Mouse (Mus musculus) c-Kit-negative CD71-positive TER-119-positive erythroid progenitor cells, embryonic 14.5 days (primary cell): Measurements from ENCODE around the gene 1600002K03Rik.

Experiments
- DNase-seq: peaks from one replicate; pipeline ENCODE4 v3.0.0-alpha.2; 2013; ENCODE audit warnings: low read depth, low spot score

The 1600002K03Rik gene

DNA sequence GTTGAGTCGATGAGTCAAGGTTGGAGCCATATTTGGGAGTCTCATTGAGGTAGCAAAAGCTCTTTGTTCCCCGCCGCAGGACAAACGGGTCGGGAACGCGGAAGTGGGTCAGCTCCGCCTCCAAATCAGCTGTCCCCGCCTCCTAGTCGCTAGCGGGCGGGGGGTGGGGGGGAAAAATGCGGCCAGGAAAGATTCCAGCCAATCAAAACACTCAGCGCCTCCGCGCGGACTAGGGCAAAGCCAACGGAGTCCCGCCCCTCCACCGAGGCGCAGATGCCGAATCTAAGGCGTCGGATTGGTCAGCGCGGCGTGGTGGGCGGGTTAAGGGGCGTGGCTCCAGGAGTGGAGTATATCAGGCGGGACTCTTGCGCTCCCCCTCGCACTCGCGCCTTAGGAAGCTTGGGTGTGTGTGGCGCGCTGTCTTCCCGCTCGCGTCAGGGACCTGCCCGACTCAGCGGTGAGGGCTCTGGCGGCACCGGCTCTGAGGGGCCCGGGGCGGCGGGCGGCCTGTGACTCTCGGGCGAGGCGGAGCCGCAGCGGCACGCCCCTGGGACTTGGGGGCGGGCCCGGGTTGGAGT, 5.2 kb upstream of the 1600002K03Rik start:
- peak; percentile 98 for DNase-seq

DNA sequence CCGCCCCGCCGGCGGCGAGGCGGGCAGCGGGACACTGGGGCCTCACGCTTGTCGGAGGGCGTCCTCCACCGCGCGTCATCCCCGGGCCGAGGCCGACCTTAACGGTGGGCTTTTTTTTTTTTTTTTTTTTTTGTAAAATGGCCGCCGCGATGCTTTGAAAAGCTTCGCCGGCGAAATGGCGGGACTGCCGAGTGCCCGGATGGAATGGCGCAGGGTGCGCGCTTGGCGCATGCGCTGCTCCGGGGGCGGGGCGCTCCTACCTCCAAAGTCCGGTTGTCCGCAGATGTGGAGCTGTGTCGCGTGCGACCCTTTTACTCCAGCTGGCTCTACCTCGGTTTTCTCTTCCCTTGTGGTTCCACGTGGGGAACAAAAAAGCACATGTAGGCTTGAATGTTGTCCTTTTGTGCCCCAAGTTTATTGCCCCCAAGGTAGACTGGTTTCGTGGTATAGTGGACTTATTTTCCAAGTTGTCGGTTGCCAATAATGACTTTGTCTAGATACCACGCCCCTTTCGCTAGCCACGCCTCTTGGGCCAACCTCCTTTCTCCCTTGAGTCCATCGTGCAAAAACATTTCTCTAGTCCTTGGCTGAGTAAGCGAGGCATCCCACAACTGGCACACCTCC, 4.6 kb upstream of the 1600002K03Rik start:
- DNase-seq: peak; percentile 81

DNA sequence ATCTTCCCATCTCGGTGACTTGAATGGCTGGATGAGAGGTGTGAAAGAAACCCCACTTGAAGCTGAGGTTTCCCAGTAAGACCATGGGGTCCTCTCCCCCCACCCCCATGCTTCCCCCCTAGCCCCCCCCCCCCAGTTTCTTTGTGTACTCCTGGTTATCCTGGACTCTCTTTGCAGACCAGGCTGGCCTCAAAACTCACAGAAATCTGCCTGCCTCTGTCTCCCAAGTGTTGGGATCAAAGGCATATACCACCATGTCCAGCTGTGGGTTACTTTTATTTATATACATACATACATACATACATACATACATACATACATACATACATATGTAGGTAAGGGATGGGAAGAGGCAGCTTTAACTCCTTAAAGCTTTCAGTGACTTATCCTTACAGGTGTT, 3.7 kb upstream of the 1600002K03Rik start:
- DNase-seq: no peak

DNA sequence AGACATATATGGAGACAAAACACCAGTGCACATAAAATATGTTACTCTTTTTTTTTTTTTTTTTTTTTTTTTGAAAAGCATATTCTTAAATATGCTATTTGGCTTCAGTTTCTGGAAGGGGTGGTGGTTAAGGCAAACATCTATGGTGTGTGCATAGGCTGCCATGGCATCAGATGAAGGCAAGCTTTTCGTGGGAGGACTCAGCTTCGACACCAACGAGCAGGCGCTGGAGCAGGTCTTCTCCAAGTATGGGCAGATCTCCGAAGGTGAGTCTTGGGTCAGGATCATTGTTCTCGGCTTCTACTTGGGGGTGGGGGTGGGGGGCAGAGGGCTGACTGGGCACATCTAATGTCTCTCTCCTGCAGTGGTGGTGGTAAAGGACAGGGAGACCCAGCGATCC, 3.1 kb upstream of the 1600002K03Rik start:
- DNase-seq: no peak

DNA sequence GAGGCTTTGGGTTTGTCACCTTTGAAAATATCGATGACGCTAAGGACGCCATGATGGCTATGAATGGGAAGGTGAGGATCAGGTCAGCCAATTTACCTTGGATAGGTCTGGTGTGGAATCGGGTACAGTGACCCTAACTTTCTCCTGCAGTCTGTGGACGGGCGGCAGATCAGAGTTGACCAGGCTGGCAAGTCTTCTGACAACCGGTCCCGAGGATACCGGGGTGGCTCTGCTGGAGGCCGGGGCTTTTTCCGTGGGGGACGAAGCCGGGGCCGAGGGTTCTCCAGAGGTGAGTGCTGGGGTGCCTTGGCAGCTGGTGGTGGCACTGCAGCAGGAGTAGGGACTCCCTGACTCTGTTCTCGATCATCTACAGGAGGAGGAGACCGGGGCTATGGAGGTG, 2.7 kb upstream of the 1600002K03Rik start:
- no peak for DNase-seq

DNA sequence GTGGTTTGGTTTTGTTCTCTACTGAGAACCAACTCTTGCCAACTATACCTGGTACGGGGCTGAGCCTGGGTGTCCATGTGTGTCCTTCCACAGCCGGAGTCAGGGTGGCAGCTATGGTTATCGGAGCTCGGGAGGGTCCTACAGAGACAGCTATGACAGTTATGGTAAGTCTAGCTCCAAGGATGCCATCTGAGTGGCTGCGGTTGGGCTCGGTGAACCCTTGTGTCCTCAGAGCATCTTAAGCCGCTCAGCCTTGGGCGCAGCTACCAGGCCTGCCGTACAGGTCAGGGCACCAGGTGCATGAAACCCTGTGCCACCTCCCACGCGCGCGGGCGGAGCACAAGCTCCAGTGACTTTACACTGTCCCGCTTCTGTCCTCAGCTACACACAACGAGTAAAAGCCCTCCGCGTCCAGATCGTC, 2.1 kb upstream of the 1600002K03Rik start:
- DNase-seq: no peak

DNA sequence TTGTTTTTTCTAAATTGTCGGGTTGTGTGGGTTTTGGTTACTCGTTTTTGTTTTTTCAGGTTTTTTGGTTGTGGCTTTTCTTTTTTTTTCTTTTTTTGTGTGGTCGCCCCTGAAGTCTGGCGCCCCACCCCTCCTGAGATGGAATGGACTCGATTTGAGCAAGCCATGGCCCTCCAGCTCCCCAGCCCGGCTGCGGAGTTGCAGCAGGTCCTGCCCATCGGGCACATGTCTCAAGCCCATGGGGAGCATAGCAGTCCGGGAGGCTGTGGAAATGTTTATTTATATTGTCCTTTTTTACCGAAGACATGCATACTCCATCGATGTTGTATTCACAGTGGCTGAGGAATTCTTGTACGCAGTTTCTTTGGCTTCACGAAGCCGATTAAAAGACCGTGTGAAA, 1.5 kb upstream of the 1600002K03Rik start:
- DNase-seq: no peak

DNA sequence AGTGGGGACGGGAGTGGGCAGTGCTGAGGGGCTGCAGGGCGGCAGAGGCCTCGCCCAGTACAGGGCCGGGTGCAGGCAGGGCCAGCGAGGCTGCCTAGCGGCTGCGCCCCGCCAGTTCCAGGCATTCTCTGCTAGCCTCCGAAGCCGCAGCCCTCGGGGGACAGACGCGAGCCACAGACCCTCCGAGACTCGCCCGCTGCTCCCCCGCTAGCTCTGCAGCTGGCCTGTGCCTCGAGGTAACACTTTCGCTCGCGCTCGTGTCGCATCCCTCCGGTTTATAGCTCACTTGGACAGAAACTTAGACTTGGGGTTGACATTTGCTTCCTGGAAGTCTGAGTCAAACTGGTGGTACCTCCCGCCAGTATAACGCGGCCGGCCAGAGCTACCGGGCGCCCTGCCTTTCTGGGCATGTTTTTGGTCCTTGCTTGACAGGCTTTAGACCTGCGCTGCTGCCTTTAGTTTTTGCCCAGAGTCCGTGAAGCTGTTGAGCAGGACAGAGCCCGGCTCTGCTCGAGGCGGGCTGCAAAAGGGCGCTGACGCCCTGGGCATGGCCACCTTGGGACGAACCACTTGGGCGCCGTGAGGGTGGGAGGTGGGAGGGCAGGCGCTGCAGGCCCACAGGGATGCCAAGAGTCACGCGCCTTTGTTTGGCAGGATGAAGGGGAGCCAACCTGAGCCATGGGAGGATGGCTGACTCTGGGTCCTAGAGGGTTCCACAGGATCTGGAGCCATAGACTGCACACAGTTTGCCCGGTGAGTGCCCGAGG, 801 bp upstream of the 1600002K03Rik start:
- DNase-seq: no peak

DNA sequence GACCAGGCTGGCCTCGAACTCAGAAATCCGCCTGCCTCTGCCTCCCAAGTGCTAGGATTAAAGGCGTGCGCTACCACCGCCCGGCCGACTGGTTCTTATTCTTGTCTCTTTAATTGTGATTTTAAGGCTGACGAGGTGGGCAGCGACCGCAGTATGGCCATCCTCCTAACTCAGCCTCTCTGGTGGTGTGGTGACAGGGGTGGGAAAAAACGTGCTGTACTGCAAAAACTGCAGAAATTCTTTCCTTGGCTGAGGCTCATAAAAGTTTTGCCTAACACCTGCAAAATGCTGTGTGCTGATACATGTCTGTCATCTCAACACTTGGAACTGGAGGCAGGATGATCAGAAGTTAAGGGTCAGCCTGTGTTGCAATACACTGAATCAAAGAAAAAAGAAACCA, 614 bp downstream of the 1600002K03Rik start:
- DNase-seq: no peak

DNA sequence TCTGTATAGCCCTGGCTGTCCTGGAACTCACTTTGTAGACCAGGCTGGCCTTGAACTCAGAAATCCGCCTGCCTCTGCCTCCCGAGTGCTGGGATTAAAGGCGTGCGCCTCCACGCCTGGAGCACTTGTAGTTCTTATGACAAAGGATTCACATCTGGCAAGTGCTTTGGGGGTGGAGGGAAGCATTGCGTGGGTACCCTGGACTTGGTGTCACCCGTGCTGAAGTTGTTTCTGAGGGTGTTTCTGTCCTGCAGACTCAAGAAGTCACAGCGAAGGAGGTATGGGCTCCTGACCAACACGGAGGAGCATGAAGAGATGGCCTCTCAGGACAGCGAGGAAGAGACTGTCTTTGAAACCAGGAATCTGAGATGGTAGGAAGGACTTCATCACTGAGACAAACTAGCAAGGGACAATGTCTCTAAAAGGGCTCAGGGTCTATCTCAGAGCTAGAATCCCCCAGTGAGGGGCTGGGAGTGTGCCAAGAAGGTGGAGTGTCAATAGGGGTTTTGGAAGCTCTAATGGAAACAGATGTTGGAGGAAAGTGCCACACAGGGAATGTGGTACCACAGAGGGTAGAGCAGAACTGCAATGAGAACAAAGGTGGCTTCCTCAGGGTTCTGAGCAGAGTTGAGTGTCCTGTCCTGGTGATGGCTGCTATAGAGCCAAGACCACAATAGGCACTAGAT, 1.4 kb downstream of the 1600002K03Rik start:
- no peak for DNase-seq

DNA sequence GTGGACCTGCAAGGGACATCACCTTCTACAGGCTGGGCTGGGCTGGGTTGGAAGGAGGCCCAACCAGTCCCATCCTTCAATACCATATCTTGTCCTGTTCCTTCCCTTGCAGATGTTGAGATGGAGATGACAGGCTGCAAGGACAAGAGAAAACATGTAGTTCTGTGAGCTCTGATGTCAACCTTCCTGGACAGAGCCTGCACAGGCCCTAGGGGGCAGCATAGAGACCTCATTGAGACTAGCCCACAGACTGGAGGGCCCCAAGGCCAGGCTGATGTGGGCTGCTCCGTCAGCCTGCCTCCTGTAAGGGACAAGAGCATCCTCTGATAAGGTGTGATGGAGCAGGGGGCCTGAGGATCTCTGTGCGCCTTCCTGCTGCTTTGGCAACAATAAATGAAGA, 2.0 kb downstream of the 1600002K03Rik start:
- DNase-seq: no peak

DNA sequence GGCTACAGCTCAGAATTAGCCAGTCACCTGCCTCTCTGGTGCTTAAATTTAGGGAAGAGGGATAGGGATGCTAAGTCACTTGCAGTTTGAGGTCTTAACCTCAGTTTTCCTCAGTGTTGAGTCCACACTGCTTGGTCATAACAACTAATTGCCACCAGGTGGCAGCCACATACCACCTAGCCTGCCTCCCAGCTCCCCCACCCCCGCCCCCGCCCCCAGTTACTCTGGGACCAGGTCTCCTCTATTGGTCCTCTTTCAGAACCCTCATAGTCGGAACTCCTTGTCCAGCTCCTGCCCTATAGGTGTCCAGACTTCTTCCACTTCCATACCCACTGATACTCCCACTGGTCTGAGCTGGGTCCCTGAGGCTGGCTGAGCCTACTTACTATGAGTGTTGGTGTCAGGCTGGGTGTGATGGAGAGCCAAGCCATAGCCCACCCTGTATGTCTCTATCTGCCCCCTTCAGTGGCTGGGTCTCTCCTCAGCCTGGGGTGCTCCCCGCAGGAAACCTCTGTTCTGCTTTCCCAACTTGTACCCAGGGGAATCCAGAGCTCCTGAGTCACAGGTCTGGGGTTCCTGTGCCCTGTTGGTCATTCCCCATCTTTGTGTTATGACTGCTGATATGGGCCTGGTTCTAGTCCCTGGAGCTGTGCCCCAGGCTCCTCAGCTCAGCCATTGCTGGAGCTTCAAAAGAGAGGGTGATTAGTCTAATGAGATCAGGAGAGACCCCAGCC, 3.0 kb downstream of the 1600002K03Rik start:
- DNase-seq: no peak

DNA sequence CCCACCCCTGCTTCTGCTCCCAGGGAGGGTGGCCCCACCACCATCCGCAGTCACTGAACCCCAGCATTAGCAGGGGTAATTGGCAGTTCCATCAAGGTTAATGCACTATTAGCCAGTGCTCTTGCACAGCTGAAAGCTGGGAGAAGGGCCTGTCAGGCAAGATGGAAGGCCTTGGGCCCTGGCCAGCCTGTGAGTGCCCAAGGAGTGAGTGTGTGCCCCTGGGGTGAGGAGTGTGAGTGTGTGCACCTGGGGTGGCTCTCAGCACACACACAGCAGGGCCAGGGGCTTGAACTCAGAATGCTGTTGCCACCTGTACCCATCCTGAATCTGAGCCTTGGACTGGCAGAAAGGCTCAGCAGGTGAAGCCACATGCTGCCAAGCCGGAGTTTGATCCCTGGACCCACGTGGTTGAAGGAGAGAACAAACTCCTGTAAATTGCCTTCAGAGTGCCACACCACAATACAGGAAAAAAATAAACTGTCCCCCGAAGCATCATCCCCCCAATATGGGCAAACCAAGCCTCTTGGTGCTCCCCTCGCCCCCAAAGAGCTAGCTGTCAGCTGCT, 3.6 kb downstream of the 1600002K03Rik start:
- DNase-seq: no peak

DNA sequence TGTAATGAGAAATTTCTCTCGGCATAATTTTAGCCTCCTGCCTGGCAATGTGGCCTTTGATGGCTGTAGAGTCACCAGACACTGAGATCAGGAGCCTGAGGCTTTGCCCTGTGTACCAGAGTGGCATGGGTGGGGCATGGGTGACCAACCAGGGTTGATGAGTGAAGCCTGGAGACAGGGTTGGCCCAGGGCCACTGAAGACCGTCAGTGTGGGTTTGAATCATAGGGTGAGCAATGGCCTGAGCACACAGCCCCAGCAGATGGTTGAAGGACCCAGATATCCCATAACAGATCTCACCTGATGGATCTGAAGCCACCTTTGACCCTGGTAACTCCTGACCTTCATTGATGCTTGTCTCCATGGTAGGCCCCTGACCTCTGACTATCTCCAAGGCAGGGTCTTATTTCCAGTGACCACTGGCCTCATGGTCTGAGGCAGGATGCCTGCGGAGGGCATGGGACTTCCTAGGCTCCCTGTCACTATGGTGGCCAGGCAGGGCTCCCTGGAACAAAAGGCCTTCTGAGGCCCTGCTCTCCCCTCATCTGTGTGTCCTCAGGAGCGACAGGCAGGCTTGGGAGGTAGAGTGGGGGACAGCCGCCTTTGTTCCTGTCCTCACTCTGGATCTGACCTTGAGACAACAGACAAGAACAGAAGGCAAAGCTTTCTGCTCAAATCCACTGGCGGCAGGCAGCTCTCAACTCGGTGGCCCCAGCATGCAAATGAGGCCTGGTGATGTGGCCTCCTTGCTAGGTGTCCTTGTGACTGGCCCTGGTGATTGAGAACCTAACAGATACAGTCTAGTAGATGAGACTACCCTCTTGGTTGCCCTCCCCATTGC, 4.9 kb downstream of the 1600002K03Rik start:
- no peak for DNase-seq

DNA sequence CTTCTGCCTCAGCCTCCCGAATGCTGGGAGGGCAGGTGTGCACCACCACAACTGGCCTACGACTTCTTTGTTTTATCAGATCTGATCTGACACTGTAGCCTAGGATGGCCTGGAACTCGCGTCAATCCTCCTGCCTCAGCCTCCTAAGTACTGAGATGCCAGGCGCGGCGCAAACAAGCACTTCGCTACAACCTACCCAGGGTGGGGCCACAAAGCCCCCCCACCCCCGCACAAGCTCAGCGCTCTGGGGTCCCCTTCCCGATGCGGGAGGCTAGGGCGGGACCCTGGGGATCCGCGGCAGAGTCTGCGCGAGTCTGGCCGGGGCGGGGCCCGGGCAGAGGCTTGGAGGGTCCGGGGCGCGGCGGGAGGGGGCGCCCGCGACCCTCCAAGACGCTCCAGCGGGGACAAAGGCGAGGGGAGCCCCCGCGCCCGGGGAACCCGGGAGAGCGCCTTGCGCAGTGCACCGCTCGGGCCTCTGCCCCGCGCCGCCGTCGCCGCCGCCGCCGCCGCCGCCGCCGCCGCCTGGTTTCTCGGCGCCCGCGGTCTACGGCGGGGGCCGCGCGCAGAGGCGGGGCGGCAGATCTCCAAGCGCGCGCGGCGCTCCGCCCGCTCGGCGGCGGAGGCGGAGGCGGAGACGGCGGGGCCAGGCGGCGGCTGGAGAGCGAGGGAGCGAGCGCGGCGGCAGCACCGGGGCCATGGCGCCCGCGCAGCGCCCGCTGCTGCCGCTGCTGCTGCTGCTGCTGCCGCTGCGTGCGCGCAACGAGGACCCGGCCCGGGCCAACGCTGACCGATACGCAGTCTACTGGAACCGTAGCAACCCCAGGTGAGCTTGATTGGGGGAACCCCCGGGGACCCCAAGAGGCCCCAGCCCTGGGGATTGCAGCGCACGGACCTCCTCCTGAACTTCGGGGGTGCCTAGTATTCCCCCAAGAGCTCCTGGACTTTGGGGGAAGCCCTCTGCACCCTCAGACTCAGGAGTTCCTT, 6.6 kb downstream of the 1600002K03Rik start, which contains the start of gene Efna2:
Efna2 (plus strand) TSS at position 415 of the 984 bp plus-strand sequence.
- no peak for DNase-seq

DNA sequence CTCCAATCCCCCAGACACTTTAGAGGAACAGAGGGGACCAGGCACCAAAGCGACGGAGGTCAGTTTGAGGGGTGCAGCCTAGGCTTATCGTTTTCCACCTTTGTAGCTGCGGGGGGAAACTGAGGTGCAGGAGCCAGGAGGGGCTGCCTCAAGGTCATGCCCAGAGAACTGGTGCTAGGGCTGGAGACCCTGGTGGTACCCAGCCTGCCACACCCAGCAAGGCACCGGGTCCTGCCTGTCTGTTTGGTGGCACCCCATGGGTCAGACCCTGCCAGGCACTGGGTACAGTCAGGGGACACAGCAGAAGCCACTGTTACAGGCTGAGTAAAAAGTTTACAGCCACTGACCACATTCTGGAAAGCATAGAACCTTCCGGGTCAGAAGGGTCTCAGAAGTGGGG, 7.5 kb downstream of the 1600002K03Rik start:
- no peak for DNase-seq

DNA sequence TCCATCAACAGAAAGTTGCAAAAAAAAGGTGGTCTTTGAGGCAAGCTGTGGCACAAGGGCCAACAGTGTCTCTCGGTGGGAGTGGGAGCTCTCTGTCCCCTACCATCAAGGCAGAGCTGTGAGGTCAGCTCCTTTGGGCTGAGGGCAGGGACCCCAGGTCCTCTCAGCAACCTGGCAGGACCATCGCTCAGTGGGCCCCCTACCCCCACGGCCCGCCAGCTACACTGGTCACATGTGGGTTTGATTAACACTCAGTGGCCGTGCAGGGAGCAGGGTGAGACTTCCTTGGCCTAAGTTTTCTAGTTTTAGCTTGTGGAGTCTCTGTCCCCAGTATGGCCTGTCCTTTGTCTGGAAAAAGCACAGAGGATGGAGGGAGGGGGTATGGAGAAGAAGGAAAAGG, 8.1 kb downstream of the 1600002K03Rik start:
- DNase-seq: no peak

DNA sequence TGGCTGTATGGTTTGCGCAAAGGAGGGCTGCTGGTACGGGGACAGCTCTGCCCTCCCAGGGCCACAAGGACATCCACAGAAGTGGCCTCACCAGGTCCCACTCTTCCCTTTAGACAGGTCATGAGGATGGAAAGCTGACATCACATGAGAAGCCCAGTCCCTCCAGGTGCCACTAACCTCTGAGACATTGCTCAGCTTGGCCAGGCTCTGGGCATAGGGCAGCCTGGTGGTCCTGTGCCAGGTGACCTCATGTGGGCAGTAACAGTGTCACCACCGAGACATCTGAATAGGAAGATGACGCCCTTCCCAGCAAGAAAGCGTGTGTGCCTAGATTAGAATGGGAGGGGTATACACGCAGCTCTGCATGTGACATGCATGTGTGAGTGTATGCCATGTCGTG, 9.8 kb downstream of the 1600002K03Rik start:
- DNase-seq: no peak

DNA sequence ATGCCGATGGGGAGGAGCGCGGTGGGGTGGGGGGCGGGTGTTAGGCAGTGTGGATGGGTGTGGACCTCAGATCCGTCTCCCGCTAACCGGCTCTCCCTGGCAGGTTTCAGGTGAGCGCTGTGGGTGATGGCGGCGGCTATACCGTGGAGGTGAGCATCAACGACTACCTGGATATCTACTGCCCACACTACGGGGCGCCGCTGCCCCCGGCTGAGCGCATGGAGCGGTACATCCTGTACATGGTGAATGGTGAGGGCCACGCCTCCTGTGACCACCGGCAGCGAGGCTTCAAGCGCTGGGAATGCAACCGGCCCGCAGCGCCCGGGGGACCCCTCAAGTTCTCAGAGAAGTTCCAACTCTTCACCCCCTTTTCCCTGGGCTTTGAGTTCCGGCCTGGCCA, 13.9 kb downstream of the 1600002K03Rik start:
- no peak for DNase-seq
